Mouse (Mus musculus) 3T3-L1 (cell line): Measurements from ENCODE around the gene Mtcl1.

ENCODE experiments used
- DNase-seq: peaks from one replicate; pipeline ENCODE4 v3.0.0-alpha.2; 2015; ENCODE audit warnings: low read depth, low spot score

The Mtcl1 gene

DNA sequence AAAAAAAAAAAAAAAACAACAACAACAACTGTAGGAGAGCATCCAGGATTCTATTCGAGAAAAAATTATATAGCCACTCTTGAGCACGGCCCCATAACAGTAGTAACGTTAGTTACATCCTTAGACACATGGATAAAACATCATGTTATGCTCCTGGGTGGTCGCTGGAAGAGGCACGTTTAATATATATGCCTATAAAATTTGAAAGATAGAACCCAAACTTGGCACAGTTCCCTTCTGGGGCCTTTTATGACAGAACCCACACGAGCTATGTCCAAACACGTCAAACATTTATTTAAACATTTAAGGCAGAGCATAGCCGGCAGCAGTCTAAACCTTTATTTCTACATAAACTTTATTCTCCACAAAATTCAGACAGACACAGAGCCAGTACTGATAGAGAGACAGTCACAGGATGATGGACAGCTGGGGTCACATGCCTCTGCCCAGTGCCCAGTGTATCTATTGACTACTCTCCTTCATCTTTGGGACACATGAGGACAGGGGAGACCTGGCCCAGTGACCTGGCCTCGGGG is 40.4 kb downstream of the Mtcl1 start:
- DNase-seq, result no peak

DNA sequence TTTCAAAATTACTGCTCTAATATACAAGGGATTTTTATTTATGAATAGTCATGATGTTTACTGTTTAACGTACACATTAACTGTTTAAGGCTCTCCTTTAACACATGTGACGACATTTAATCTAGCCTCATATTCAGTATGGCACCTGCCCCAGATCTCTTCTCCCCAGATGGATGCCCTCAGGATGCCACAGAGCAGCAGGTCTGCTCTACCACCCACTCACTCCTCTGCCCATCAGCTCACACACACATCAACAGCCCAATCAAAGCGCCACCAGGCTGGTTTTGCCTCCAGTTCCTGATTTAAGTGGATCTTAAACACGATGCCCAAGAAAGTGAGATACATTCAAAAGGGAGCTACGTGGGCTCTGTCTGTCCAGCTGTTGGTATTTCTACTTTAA is 41.1 kb downstream of the Mtcl1 start:
- no peak for DNase-seq

DNA sequence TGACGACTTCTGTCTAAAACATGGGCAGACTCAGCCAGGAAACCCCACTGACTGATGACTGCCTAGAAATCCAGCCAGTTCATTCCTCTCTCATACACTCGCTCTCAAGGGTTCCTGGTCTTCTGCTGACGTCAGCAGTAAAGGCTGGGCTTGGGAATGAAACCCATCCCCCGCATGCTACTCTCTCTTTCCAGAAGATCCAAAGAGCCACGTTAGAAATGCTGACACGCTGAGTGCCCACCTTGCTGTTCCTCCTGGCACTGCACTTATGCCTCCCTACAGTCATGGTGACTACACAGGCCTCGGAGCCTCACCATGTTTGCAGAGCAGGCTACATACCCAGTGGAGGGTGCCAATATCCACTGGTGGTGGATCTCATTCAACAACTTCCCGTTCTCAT is 41.7 kb downstream of the Mtcl1 start:
- no peak for DNase-seq

DNA sequence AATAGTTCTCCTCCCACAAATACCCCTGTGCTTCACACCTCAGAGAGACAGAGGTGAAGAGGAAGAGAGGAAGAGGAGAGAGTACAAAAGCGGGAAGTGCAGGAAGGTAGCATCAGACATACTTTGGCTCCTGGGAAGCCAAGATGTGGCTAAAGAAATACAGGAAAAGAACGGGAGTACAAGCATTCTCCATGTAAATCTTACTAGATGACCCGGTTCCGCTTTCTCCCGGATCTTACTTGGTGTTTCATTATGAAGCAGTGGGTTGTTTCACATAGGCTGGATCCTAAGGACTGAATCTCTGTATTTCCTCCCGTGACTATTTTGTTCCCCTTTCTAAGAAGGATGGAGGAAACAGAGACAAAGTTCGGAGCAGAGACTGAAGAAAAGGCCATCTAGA is 43.9 kb downstream of the Mtcl1 start:
- peak; percentile 7 for DNase-seq

DNA sequence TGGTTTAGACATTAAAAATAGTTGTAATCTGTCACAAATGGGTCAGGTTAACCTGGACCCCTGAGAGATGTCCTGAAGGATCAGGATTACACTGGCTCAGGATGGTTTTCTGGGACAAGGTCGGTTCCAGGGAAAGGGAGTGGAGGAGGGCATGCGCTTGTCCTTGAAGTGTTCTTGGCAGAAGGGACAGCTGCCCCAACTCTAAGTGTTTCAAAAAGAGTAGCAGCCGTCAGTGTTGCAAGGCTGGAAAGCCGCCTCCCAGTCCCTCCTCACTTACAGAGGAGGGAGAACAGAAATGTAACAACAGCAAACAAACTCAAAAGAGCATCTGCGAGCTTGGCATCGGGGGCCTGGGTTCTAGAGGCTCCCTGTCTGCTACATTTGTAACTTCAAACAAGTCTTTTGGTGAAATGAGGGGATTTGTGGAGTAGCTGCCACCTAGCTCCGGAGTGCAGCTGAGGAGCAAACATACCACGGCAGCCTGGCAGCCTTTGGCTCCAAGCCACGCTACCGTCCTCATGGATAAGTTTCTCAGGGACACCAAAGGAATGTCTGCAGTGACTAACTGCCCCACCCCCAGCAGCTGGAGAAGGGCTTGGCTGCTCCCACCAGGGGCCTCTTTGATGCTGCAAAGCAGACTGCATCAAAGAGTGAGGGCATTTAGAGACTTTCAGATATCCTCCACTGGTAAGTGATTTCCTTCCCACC is 44.5 kb downstream of the Mtcl1 start:
- DNase-seq, result peak; percentile 67

DNA sequence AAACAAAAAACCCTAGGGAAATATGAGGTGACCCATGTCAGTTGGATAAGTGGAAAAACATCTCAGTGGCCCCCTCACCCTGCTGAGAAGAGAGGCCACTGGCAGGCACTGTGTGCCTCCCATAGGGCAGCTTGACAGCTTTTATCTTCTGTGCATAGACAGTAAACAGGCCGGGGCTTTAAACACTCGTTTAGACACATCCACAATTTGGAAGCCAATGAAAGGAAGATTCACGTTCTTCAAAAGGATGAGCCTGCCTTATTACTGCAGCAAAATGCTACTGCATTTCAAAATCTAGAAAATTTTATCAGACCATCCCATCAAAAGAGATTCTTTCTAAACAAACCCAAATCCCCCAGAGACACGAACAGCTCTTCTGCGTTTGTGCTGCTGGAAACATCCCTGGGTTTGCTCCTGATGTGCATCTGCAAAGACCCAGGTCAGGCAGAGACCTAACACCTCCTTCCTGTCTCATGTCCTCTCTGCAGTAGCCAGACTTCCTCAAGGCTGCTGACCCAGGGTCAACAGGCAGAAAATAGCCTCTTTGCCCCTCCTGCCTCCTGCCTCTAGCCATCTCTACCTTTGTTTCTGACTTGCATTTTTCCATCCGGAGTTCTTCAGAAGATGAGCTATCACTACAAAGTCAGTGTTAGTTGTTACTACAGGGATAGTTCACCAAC is 46.6 kb downstream of the Mtcl1 start:
- no peak for DNase-seq

DNA sequence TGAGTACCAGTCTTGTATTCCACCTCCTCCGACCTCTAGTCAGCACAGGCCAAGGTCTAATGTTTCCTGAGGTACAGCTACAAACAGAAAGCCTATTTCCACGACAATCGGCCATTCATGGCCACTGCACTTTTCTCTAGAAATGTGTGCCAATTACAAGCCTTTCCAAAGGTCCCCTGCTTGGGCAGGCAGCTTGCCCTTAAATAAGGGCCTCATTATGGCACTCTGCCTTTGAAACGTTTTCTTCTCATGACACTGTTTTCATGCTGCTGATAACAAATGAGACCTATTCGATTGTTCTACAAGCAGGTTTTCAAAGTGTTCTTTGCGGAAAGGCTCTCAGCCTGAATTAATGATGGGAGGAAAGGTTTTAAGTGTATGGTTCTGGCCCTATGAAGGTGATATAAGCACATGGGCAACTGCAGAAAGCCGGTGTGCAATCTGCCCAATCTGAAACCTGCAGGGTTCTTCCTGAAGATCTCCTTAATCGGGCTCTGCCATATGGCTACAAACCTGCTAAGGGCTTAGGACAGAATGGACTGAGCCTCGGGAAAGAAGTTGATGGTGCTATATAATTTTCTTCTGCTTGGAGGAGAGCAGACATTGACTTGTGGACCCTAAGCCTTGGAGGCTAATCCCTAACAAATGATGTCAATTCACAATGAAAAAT is 47.8 kb downstream of the Mtcl1 start:
- no peak for DNase-seq

DNA sequence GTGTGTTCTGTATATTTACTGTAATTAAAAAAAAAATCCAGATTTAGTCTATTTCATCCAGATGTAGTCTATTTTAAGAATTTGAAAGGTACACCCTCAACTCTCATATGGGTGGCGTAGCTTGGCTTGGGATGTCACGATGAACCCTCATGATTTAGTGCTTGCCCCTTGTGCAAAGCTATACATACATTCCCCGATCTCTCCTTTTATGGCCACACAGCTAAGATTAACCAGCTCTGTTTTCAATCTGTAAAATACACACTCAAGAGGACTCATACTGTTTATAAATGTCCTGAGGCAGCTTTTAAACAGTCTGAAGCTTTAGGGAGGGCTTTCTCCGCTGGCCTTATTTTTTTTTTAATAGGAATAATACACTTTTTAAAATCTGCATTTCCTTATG is 49.8 kb downstream of the Mtcl1 start:
- DNase-seq, result no peak

DNA sequence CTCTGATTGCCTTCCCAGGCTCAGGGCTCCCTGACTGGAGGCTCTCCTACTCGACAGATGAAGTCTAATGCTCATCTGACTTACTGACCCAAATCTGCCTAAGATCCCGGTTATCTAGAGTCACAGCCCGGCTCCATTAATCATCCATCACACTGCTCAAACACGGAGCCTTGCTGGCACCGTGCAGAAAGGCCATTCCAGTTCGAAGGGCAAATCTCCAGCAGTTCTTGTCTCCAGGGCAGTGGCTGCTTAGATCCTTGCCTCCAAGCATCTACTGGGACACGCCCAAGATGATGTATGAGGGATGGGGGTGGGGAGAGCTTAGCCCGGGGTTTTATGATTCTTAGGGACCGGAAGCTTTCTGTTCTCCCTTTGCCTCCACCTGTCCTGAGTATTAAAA is 55.0 kb downstream of the Mtcl1 start:
- peak; percentile 19 for DNase-seq

DNA sequence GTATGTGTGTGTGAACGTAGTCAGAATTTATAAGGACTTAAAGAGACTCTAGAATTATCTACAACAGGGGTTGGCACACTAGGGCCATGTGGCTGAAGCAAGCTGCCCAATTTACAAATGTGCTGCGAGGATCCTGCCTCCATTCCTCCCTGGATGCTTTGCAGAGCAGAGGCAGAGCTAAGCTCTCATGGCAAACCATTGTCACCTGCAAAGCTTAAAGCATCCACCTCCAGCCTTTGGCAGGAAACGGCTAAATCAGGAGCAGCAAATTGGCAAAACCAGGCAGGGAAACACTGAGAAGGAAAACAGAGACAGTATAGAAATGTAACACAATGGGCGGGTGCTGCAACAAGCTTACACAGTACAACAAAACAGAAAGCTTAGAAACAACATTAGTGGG is 61.2 kb downstream of the Mtcl1 start:
- DNase-seq, result no peak

DNA sequence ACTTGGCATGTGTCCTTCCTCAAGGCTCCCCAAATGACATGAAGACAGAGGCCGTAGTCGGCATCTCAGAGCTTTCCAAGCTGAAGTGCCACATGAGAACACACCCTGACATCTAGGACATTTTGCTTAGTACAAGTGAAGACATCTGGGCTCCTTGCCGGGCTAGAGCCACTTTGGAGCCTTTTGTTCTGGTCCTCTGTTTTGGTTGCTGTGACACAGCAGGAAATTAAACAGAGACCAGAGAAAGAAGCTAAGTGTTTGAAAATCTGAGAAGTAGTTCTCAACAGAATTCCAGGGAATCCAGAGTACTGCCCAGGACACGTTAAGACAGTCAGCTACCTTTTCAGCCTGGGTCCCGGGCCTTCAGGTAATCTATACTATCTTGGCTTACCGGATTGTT is 68.2 kb downstream of the Mtcl1 start:
- DNase-seq, result no peak

DNA sequence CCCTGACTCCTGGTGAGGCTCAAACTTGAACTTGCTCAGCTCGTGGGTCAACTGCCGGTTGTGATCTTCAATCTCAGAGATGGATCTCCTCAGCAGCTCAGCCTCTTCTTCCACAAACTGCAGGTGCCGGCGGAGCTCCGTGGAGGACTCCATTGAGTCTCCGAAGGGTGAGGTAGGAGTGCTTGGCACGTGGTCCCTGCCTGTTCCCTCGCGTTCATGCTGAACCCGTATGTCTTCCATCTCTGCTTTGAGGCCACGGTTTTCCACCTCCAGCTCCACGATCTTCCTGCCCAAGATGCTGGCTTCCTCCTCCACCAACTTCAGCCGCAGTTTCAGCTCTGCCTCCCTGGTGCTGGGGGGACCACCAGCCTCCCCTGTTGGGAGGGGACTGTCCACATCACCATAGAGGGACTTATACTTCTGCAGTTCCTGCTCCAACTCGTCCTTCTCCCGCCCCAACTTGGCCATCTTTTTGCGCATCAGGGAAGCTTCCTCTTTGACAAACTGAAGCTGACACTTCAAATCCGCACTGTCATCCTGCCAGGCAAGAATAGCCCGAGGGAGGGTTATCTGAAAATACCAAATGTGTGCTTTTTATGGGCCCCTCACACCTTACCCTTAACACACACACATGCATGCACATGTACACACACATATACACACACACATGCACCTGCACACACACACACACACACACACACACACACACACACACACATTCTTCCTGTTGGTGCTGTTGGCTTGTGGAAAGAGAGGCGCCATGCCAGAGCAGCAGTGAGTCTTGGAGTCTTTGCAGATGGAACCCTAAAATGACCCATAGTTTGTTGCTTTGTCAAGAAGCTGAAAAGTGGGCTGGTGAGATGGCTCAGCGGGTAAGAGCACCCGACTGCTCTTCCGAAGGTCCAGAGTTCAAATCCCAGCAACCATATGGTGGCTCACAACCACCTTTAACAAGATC is 69.4 kb downstream of the Mtcl1 start:
- no peak for DNase-seq

DNA sequence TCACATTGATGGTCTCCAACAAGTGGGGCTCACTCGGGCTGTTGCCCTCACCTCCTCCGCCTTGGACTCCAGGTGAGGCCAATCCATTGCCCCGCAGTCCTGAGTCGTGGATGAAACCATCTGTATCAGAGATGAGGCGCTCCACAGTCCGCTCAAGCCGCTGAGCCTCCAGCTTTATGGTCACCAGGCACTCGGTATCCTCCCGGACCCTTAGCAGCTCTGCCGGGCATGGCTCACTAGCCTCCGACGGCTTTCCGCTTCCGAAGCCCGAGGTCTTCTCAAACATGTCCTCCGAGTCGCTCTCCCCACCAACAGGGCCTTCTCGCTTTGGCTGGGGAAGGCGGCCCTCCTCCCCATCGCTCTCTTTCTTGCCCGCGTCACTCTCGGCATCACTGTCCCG is 70.2 kb downstream of the Mtcl1 start:
- DNase-seq, result no peak

DNA sequence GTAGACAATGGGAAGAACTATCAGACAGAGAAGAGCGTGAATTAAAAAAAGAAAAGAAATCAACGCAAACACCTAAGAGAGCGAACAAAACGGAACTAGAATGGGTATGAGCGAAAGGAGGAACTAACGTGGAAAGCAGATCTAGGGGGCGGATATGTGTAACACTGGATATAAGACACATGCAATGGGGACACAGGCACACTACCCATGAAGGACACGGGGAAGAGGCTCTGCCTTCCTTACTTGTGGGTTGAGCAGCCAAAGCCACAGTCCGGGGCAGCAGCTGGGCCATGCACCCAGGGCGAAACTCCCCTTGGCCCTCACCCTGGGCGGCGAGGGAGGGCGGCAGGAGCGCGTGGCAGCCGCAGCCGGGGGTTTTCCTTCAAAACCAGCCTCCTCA is 71.4 kb downstream of the Mtcl1 start:
- DNase-seq, result no peak

DNA sequence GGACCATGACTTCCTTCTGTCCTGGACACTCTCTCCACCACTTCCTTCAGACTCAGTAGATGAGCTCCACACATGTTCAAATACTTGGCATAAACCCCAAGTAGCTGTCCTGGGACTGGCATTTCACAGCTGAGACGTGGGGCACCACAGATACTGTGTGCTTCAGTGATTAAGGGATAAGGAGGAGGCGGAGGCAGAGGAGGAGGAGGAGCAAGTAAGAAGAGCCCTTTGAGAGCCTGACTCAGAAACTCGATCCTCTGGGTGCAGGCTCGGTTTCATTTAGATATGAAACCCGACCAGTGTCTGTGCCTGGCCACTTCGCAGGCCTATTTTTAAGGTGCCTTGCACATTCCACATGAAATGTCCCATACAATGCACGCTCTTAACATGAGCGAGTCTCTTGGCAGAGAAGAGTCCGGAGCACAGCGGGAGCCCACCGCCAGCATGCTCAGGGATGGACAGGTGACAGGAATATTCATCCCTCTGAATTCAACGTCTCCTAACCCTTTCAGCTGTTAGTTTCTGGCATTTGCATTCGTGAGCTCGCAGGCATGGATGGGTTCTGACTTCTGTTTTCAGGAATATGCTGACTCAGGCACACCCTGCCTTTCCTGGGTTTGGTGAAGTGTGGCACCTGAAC is 74.8 kb downstream of the Mtcl1 start:
- peak; percentile 64 for DNase-seq

DNA sequence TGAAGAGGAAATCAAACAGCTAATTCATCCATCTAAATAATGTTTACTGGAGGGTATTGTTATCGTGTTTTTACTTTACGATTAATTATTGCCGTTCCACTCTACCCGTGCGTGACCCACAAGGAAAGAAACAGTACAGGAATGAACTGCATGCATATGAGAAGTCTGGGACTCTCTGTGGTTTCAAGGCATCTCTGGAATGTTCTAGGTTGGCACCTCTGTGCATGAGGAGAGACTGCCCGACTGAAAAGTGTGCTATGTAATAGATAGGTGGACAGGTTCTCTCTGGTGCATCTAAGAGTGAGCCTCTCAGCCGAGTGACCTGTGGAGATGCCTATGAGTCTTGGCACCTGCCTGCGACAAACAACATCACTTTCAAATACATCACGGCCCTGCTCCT is 78.7 kb downstream of the Mtcl1 start:
- DNase-seq, result peak; percentile 57

DNA sequence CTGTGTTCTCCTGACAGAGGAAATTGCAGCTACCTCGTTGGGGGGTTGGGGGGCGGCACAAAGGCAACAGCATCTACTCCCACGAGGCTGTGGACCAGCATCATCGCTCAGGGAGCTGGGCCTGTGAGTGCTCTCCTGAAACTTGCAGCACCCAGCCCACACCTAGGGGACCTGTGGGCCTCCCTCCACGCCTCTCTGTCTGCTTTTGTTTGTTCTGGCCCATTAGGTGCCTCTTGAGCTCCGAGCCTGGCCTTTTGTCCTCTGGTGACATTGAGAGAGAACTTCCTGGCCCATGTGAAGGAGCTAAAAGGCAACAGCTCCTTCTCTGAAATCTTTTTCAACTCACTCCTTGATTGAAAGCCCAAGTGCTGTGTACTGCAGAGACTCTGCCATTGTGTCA is 79.8 kb downstream of the Mtcl1 start:
- no peak for DNase-seq

DNA sequence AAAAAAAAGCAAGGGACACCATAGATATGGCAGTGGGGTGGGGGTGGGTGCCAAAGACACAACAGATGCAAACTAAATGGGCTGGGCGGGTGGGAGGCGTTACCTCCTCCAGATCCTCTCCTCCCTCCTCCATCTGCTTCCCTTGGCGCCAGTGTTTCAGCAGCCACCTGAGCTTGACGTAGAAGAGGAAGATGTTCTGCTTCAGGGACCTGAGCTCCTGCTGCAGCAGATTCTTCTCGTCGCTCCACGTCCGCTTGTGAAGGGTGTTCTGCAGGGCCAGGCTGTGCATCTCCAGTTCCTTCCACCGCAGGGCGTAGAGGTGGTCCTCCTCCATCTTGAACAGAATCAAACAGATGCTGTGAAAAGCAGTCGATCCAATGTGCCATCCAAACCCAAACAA is 81.4 kb downstream of the Mtcl1 start:
- DNase-seq, result no peak

DNA sequence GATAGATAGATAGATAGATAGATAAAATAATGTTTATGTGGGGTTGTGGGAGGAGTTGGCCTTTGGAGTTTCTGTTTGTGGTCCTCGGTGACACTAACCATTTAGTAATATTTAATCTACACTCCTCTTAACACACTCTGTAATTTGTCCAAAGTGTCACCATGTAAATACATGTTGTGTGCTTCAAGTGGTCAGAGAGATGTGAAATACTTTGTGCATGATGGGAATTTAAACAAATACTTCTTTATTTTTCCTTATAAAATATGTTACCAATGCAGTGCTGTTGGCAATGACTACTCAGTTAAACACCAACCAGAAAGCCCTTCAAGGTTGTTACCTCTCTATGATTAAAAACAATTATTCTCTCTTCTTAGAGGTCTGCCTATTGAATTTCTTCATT is 83.9 kb downstream of the Mtcl1 start:
- DNase-seq, result no peak

DNA sequence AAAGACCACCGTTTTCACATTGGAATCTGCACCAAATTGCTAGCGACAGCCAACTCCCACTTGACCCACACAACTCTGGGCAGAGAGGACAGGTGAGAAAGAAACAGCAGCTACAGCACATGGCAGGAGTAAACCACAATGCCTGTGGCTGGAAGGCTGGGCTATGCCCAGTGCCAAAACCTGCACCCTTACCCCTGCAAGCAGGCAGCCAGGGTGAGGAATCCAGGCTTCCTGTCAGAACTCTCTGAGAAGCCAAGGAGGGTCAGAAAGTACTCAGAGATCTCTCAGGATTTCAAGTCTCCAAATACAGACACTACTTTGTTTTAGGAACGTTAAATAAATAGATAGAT is 84.3 kb downstream of the Mtcl1 start:
- peak; percentile 65 for DNase-seq
